Mouse (Mus musculus): ENCODE measurements around the gene Vpreb2. TPM values are rescaled to one million over a fixed set of nuclear protein-coding genes. Genes with fewer than 3 reads are reported as not detected.
"Not testable (repeated sequence)": the region's sequence is repeated elsewhere in the genome, so short reads cannot be mapped to it uniquely, and the experiment has no call there.

Vpreb2 gene
- polyA plus RNA-seq, 1 experiment from 2014 or later, result not detected

DNA sequence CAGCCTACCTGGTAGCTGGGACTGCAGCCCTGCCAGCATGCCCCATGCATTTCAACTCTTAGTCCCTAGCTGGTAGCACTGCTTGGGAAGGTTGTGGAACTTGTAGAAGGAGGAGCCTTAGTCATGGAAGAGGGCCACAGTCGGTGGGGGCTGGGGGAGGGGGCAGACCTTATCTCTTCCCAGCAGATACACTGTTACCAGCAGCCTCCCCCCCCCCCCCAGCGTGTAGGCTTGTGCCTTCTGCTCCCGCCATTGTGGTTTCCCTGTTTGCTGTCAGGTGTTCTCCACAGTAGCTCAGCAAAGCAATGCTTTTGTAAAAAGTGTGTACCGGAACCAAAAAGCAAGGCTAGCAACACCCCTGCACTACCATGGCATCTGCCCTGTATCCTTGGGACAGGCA is 28.6 kb upstream of the Vpreb2 start:
- Histone ChIP-seq H3K9me3 (replicated peaks) (peaks cover 5% of the 10 kb centered on the region; the same call in 1 of the 2 replicates), H3K27me3 (ENCODE audit: low read depth, poor library complexity, severe bottlenecking) (no peaks in the 10 kb centered on the region), H3K4me3 (no peak overlapping the region), H3K27ac (replicated peaks) (no peak overlapping the region), H3K4me1 (peaks cover 17% of the 10 kb centered on the region), H3K36me3 (no peaks in the 10 kb centered on the region)
- WGBS, result 82% methylated on average over 4 of the region's 4 CpGs
- DNase-seq (ENCODE audit: low spot score), result no peak

DNA sequence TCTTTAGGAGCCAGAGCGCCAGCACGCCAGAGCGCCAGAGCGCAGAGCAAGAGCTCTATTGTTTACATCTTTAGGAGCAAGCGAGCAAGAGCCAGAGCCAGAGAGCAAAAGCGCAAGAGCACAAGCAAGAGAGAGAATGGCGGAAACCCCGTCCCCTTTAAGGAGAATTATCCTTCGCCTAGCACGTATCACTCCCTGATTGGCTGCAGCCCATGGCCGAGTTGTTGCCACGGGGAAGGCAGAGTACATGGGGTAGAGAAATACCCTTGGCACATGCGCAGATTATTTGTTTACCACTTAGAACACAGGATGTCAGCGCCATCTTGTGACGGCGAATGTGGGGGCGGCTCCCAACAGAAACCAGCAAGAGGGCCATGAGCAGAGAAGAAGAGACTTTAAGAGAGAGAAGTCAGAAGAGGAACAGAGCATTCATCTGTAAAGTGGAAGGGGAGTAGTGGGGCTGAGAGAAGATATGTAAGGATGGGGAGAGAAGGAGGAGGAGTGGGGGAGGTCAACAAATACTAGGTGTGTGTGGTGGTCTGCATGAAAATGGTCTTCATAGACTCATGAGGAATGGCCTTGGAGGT is 24.1 kb upstream of the Vpreb2 start:
- not testable (repeated sequence) for H3K4me3 ChIP-seq; H3K4me1 ChIP-seq; DNase-seq (ENCODE audit: low spot score); H3K9me3 ChIP-seq (replicated peaks); H3K27ac ChIP-seq (replicated peaks); H3K36me3 ChIP-seq; H3K27me3 ChIP-seq (ENCODE audit: low read depth, poor library complexity, severe bottlenecking)
- 97% methylated on average over 17 of the region's 17 CpGs for WGBS

DNA sequence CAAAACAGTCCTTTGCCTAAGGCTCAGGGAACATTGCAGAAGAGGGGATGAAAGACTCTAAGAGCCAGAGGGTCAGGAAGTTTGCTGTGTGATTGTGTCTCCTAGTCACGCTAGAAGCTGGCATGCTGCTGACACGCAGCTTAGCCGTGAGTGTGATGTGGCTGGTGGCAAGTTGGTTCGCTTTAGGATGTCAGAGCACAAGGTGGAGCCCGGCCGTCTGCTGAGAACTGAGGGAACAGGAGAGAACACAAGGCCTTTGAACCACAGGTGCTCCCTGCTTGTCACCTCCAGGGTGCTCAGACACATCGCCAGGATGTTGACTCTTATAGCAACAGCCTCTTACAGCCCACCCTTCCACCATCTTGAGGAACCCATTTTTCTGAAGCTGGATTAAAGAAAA is 18.1 kb upstream of the Vpreb2 start:
- Histone ChIP-seq H3K27me3 (ENCODE audit: low read depth, poor library complexity, severe bottlenecking) (no peaks in the 10 kb centered on the region), H3K4me1 (no peaks in the 10 kb centered on the region), H3K4me3 (no peak overlapping the region), H3K27ac (replicated peaks) (no peak overlapping the region), H3K36me3 (no peaks in the 10 kb centered on the region), H3K9me3 (replicated peaks) (no peaks in the 10 kb centered on the region; the same call in 1 of the 2 replicates)
- WGBS, result 83% methylated on average over 7 of the region's 7 CpGs
- DNase-seq (ENCODE audit: low spot score), result no peak

DNA sequence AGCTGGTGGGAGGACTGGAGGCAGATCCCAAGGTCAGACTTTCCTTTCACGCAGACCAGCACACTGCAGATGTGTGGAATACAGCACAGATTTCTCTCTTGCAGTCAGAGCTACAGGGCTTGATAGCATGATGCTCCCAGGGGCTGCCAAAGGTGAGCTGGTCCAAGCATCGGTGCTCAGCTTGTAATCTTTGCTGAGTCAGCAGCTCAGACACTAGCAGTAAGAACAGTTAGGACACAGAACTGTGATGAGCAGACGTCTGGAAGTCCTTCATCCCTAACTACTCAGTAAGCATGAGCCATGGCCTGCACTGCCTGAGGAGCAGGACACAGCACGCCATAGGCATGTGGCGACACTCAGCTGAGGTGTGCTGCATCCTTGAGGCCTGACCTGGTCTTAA is 8.4 kb upstream of the Vpreb2 start:
- Histone ChIP-seq H3K4me3 (no peak overlapping the region), H3K4me1 (no peaks in the 10 kb centered on the region), H3K27me3 (ENCODE audit: low read depth, poor library complexity, severe bottlenecking) (no peaks in the 10 kb centered on the region), H3K36me3 (no peaks in the 10 kb centered on the region), H3K9me3 (replicated peaks) (no peaks in the 10 kb centered on the region), H3K27ac (replicated peaks) (no peak overlapping the region)
- WGBS, result 80% methylated on average over 5 of the region's 5 CpGs
- no peak for DNase-seq (ENCODE audit: low spot score)

DNA sequence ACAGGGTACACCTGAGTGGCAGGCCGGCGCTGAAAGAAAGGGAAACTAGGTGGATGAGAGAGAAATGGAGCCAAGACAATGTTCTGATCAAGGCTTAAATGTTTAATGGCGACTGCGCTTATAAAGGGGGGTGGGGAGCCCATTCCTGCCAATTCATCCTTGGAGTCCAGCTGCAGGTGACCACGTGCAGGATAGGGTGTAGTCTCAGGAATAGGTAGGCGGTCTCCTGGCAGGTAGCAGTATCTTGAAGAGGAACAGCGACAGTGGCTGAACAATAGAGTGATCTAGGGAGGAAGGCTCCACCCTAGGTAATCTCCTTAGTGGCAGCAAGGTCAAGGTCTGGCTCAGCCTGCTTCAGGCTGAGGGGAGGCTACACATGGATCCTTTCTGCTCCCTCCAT is 2.4 kb upstream of the Vpreb2 start:
- not testable (repeated sequence) for H3K36me3 ChIP-seq; H3K4me3 ChIP-seq; H3K27me3 ChIP-seq (ENCODE audit: low read depth, poor library complexity, severe bottlenecking); H3K9me3 ChIP-seq (replicated peaks); H3K4me1 ChIP-seq; H3K27ac ChIP-seq (replicated peaks); DNase-seq (ENCODE audit: low spot score)
- 67% methylated on average over 7 of the region's 7 CpGs for WGBS

DNA sequence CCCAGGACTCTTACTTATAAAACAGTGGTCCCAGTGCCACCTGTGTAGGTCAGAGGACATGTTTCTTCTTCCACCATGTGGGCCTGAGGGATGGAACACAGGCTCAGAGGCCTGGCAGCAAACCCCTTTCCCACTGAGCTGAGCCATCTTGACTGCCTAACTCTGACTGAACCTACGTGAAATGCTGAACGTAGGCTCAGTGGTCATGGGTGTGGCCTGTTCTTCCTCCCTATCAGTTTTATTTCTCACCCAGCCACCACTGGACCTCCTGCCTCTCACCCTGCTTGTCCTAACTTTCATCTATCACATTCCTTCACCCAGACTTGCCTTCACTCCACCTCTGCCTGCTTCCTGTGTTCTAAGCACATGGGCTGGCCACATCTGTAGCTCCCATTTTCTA is 3.0 kb downstream of the Vpreb2 start:
- Histone ChIP-seq H3K9me3 (replicated peaks) (no peaks in the 10 kb centered on the region), H3K27me3 (ENCODE audit: low read depth, poor library complexity, severe bottlenecking) (no peaks in the 10 kb centered on the region), H3K36me3 (no peaks in the 10 kb centered on the region), H3K27ac (replicated peaks) (no peak overlapping the region), H3K4me1 (no peaks in the 10 kb centered on the region), H3K4me3 (no peak overlapping the region)
- no peak for DNase-seq (ENCODE audit: low spot score)
- WGBS, result 79% methylated on average over 2 of the region's 2 CpGs

DNA sequence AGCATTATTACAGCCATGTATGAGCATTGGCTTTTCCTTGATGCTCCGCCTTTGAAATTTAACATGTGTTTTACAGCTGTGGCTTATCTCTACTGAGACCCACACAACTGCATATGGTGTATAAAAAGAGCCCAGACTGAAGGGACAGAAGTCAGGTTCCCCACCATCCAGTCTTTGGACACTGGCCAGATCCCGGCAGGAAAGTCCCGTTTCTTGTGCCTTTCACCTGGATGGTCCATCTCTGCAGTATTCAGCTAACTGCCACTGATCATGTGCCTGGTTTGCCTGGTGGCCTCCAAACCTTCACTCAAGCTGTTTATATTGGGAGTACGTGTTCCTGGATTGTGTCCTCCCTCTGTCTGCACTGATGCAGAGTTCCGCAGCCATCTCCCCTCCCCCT is 4.0 kb downstream of the Vpreb2 start:
- Histone ChIP-seq H3K36me3 (no peaks in the 10 kb centered on the region), H3K27me3 (ENCODE audit: low read depth, poor library complexity, severe bottlenecking) (no peaks in the 10 kb centered on the region), H3K9me3 (replicated peaks) (no peaks in the 10 kb centered on the region), H3K4me3 (no peak overlapping the region), H3K27ac (replicated peaks) (no peak overlapping the region), H3K4me1 (no peaks in the 10 kb centered on the region)
- 81% methylated on average over 5 of the region's 5 CpGs for WGBS
- no peak for DNase-seq (ENCODE audit: low spot score)

DNA sequence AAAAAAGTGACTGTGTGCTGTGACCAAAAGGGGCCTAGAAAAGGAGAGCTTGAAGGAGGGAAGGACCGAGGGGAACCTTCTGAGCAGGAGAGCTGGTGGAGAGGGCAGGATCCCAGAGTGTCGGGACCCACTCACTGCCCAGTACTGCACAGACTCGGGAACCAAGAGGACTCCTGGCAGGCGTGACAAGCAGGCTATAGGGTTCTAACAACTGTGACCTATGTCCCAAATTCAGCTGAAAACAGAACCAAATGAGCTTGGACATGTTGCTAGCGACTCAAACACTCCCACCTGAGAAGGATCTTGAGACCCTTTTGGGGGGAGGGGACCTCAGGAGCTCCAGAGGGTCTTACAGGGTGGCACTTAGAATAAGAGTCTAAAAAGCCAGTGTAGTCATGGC is 4.8 kb downstream of the Vpreb2 start:
- H3K27me3 ChIP-seq (ENCODE audit: low read depth, poor library complexity, severe bottlenecking), result no peaks in the 10 kb centered on the region
- H3K9me3 ChIP-seq (replicated peaks), result peaks cover 8% of the 10 kb centered on the region; the same call in 1 of the 2 replicates
- 72% methylated on average over 5 of the region's 5 CpGs for WGBS
- no peaks in the 10 kb centered on the region for H3K4me1 ChIP-seq
- DNase-seq (ENCODE audit: low spot score), result no peak
- no peak overlapping the region for H3K4me3 ChIP-seq
- no peaks in the 10 kb centered on the region for H3K36me3 ChIP-seq
- no peak overlapping the region for H3K27ac ChIP-seq (replicated peaks)

DNA sequence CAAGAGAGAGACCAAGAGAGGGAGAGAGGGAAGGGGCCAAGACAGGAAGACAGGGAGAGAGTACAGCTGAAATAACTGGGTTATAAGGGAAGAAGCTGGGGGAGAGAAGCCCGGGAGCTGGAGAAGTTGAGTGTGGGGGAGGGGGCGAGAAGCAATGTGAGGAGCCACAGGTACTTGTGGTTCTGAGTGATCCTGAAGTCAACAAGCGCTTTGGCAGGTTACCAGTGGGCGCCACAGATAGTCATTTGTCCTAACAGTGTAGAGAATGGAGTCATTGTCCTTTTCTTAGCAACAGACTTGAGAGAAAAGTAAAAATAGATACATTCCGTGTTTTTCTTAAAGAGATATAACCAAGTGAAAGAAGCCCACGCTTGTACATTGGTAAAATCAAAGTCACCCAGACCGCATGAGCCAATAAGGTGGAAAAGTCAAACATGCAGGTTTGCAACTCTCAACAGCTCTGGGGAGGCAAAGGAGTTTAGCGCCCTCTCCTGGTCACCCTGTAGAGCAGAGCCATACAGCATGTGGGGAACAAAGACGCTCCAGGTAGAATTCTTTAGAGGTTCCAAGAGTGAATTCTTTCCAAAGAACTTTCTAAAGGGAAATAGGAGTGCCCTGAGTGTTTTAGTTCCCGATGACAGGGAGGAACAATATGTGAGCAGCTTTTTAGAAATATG is 6.4 kb downstream of the Vpreb2 start:
- H3K4me1 ChIP-seq, result no peaks in the 10 kb centered on the region

DNA sequence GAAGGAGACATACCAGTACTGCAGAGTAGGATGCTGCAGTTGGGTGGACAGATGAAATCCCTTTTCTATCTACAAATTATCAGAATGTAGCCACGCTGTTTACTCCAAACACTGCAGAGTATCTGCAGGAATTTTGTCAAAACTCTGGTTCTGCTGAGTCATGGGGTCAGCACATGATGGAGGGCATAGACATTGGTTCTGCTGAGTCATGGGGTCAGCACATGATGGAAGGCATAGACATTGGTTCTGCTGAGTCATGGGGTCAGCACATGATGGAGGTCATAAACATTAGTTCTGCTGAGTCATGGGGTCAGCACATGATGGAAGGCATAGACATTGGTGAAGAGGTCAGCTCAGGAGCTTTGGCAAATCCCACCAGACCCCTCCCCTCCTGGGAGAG is 7.5 kb downstream of the Vpreb2 start:
- DNase-seq (ENCODE audit: low spot score), result no peak
- Histone ChIP-seq H3K9me3 (replicated peaks) (peaks cover 26% of the 10 kb centered on the region), H3K4me1 (no peaks in the 10 kb centered on the region), H3K27ac (replicated peaks) (no peak overlapping the region), H3K4me3 (no peak overlapping the region), H3K36me3 (no peaks in the 10 kb centered on the region), H3K27me3 (ENCODE audit: low read depth, poor library complexity, severe bottlenecking) (no peaks in the 10 kb centered on the region)
- 90% methylated on average over 1 of the region's 1 CpGs for WGBS

More for the DNA sequence above, 6.4 kb downstream of the Vpreb2 start:
- Histone ChIP-seq H3K4me3 (no peak overlapping the region), H3K9me3 (replicated peaks) (peaks cover 15% of the 10 kb centered on the region), H3K27ac (replicated peaks) (no peak overlapping the region), H3K27me3 (ENCODE audit: low read depth, poor library complexity, severe bottlenecking) (no peaks in the 10 kb centered on the region), H3K36me3 (no peaks in the 10 kb centered on the region)
- DNase-seq (ENCODE audit: low spot score), result peak; percentile 43
- 61% methylated on average over 10 of the region's 10 CpGs for WGBS

DNA sequence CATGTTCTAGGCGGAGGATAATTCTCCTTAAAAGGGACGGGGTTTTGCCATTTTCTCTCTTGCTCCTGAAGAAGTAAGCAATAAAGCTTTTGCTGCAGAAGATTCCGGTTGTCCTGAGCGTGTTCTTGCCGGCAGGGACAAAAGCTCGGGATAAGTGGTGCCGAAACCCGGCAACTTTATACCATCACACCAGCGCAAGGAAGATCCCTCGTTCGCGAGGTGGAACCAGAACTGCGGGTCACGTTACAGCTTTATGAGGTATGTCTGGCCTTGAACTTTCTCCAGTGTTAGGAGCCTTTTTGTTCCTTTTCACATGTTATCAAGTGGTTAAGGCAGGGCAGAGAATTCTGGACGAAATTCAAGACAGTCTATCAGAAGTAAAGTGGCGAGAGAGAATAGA is 12.1 kb downstream of the Vpreb2 start:
- not testable (repeated sequence) for H3K27me3 ChIP-seq (ENCODE audit: low read depth, poor library complexity, severe bottlenecking); H3K36me3 ChIP-seq; DNase-seq (ENCODE audit: low spot score); H3K4me3 ChIP-seq; H3K27ac ChIP-seq (replicated peaks); H3K4me1 ChIP-seq
- WGBS, result 95% methylated on average over 16 of the region's 16 CpGs
- H3K9me3 ChIP-seq (replicated peaks), result peaks cover 42% of the 10 kb centered on the region

DNA sequence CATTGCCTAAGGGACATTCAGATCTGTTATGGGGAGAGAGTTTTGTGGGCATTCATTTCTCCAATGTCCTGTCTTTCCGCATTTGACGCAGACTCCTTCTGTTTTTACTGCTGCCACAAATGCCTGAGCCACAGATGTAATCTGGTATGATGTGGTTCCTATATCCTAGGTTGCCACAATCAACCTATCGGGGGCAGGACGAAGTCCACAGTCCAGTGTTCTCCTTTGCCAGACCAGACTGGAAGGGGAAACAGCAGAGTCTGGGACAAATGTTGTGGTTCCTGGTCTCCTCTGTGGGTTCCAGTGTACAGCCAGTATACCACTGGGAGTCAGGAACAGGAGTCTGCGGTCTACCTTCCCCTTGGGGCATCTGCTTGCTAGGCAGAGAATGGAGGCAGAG is 19.4 kb downstream of the Vpreb2 start:
- no peaks in the 10 kb centered on the region for H3K36me3 ChIP-seq
- 94% methylated on average over 5 of the region's 5 CpGs for WGBS
- H3K27ac ChIP-seq (replicated peaks), result no peak overlapping the region
- peaks cover 15% of the 10 kb centered on the region; the same call in 1 of the 2 replicates for H3K9me3 ChIP-seq (replicated peaks)
- no peak overlapping the region for H3K4me3 ChIP-seq
- no peak for DNase-seq (ENCODE audit: low spot score)
- H3K27me3 ChIP-seq (ENCODE audit: low read depth, poor library complexity, severe bottlenecking), result no peaks in the 10 kb centered on the region
- no peaks in the 10 kb centered on the region for H3K4me1 ChIP-seq

DNA sequence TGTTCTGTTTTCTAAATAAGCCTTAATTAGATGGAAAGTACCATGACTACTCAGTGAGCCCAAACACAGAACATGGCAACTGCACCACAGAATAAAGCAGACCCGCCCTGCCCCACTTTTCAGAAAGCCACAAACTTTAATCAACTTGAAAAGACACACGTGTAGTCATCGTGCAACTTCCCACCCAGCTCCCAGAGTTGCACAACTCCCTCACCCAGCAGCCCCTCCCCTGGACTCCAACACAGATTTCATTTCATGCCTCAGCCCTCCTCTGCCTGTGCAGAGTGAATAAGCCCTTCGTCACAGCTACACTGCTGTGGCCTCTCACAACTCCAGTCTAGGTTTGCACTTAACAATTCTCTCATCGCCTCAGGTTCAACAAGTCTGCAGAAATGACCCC is 24.4 kb downstream of the Vpreb2 start:
- H3K4me3 ChIP-seq, result no peak overlapping the region
- no peaks in the 10 kb centered on the region for H3K36me3 ChIP-seq
- DNase-seq (ENCODE audit: low spot score), result no peak
- WGBS, result 79% methylated on average over 5 of the region's 5 CpGs
- no peak overlapping the region for H3K27ac ChIP-seq (replicated peaks)
- no peaks in the 10 kb centered on the region for H3K9me3 ChIP-seq (replicated peaks)
- no peaks in the 10 kb centered on the region for H3K27me3 ChIP-seq (ENCODE audit: low read depth, poor library complexity, severe bottlenecking)
- peaks cover 3% of the 10 kb centered on the region; the same call in 1 of the 2 replicates for H3K4me1 ChIP-seq
